Mouse (Mus musculus) CD8-positive naive resting alpha-beta T cell, adult 2 months (primary cell): ENCODE measurements at regions not wholly inside any gene's neighbourhood (a gene's known extent, or its start where the extent isn't known, plus 50 kb on each side); places are given as distances from the start of the nearest gene placed in this dataset.

Source experiments
- DNase-seq, 2 experiments: peaks; one replicate each; pipeline ENCODE4 v3.0.0; 2022; ENCODE audit warnings: low read depth in 2 of 2, low spot score in 2 of 2

- no peak for DNase-seq
Measured at GRCm38 (mm10) chr13:75204417-75204816, 114.8 kb downstream of the Pcsk1 start.

GRCm38 (mm10) chr13:75223944-75224343 is 134.3 kb downstream of the Pcsk1 start:
- no peak for DNase-seq

GRCm38 (mm10) chr13:75225581-75226297 is 136.1 kb downstream of the Pcsk1 start:
- no peak for DNase-seq

- DNase-seq = peak in 1 of 2 experiments; percentile 9
Measured at GRCm38 (mm10) chr13:75227616-75228277, 138.1 kb downstream of the Pcsk1 start.

- no peak for DNase-seq
Measured at GRCm38 (mm10) chr13:75236424-75236823, 146.8 kb downstream of the Pcsk1 start.
